Mouse (Mus musculus): ENCODE data around the gene Clec16a.

Gene Clec16a

DNA sequence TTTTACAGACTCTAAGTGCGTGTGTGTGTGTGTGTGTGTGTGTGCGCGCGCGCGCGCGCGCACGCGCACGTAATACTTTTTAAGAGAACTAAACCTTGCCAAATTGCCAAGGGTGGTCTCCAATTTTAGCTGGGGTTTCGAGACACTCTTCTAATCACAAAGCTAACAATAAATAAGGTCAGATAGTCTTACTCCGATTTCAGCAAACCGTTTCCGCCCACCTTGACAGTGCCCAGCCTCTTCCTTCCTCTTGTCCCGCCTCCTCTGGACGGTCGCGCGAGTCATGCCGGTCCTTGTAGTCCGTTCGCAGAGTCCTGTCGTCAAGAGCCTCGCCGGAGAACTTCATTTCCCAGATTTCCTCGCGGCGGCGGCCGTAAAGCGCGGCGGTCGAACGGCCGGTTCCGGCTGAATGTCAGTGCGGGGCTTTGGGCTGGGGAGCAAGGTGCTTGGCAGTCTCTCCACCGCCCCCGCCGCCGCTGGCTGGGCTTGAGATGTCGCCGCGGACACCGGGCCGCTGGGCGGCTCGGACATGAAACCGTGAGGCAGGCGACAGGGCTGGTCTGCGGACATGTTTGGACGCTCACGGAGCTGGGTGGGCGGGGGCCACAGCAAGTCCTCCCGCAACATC, at the start of gene Clec16a:
Gene Clec16a (plus strand): TSS at position 345 of the 628 bp plus-strand sequence.
- peak; percentile 97 for DNase-seq (ENCODE audit: low spot score)

DNA sequence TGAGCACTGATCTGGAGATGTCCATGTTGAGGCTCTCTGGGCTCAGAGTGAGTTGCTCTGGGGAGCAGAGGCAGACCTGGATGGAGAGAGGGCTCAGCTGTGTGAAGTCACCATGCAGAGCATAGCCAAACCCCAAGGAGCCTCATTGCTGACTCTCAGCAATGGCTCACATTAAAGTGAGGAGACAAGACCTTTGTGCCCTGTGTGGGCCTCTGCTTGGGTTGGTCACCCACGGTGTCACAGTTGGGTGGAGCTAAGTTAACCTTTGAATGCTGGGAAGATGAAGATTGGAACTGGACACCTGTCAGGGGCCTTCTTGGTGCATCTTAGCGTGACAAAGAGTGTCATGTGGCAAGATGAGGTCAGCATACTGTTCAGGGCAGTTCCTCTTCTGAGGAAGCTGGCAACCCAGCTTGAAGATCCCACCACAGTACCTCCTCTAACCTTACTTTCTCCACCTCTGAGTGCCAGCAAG, 49.3 kb upstream of the Clec16a start:
- no peak for DNase-seq (ENCODE audit: low spot score)

- DNase-seq (ENCODE audit: low spot score), result peak; percentile 14
Observed at GRCm38 (mm10) chr16:10498096-10498602, 47.0 kb upstream of the Clec16a start.

DNA sequence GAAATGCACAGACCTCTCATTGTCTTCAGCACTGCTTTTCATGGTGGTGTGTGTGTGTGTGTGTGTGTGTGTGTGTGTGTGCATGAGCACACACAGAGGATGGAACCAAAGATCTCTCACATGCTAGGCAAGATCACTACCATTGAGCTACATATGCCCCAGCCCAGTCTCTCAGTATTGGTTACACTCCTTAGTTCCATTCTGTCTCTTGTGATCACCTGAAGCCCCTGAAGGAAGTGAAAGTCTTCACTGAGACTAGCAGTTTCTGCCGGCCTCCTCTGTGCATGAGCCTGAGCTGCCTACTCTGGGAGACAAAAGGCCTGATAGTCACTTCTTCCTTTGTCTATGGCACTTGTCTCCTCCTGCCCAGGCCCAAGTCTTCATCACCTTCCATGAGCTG, 46.0 kb upstream of the Clec16a start:
- DNase-seq (ENCODE audit: low spot score), result no peak

DNA sequence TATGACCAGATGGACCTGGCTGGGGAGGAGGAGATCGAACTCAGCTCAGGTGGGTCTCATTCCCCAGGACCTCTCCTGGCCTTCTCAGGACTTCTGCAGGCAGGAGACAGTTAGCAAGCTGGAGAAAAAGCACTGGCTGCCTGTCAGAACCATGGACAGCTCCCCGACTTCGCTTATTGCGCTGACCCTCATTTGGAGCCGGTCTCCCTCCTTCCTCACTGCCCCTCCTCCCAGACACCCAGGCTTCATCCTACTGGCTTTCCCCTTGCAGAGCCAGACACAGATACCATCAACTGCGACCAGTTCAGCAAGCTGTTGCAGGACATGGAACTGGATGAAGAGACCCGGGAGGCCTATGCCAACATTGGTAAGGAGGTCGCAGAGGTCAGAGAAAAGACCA, 43.3 kb upstream of the Clec16a start:
- DNase-seq (ENCODE audit: low spot score), result peak; percentile 26

- no peak for DNase-seq (ENCODE audit: low spot score)
Observed at GRCm38 (mm10) chr16:10503058-10503457, 42.1 kb upstream of the Clec16a start.

- no peak for DNase-seq (ENCODE audit: low spot score)
Observed at GRCm38 (mm10) chr16:10507445-10507844, 37.7 kb upstream of the Clec16a start.

DNA sequence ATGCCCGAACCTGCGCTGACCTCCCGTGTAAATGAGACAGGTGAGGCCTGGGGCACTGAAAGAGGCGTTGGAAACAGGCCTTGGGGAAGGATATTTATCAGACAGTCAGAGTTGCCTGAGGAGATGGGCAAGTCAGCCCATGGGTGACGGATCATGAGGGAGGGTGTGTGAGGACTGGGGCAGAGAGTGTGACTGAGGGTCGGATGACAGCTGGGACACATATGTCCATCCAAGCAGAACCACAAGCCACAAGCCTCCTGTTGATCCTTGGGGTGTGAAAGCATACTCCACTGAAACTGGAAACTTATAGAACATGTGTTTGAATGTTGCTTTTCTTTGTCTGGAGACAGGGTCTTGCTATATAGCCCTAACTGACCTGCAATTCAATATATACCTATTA, 36.4 kb upstream of the Clec16a start:
- DNase-seq (ENCODE audit: low spot score), result no peak

DNA sequence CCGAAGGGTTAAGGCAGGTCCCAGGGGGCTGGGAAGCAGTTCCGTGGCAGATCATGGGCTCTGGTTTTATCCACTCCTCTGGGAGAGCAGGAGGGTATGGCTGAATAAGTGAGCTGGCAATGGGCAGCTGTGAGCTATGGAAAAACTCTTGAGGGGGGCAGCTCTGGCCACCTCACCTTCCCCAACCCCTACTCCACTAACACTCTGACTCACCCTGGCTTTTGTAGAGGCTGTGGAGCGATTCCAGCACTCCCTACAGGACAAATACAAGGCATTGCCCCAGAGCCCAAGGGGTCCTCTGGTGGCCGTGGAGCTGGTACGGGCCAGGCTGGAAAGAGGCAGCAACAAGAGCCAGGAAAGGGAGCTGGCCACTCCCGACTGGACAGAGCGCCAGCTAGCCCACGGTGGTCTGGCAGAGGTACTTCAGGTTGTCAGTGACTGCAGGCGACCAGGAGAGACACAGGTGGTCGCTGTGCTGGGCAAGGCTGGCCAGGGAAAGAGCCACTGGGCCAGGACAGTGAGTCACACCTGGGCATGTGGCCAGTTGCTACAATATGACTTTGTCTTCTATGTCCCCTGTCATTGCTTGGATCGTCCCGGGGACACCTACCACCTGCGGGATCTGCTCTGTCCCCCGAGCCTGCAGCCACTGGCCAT, 34.5 kb upstream of the Clec16a start:
- peak; percentile 16 for DNase-seq (ENCODE audit: low spot score)

DNA sequence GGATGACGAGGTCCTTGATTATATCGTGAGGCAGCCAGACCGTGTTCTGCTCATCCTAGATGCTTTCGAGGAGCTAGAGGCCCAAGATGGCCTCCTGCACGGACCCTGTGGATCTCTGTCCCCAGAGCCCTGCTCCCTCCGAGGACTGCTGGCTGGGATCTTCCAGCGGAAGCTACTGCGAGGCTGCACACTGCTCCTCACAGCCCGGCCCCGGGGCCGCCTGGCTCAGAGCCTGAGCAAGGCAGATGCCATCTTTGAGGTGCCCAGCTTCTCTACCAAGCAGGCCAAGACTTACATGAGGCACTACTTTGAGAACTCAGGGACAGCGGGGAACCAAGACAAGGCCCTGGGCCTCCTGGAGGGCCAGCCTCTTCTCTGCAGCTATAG, 34.0 kb upstream of the Clec16a start:
- no peak for DNase-seq (ENCODE audit: low spot score)

GRCm38 (mm10) chr16:10515953-10516572, 29.1 kb upstream of the Clec16a start:
- DNase-seq (ENCODE audit: low spot score), result no peak

DNA sequence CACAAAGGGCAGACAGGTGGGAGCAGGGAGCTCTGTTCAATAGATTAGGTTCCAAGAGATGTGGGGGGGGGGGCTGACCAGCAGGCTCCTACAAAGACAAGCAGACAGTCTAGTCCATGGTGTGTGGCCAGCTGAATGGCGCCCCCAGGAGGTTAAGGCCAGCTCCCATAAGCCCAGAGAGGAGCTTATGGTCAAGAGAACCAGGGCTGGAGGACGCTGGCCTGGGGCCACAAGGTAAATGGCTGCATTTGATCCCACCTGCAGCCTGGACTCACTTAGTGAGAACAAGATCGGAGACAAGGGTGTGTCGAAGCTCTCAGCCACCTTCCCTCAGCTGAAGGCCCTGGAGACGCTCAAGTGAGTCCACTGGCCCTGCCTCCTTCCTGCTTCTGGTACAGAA, 27.1 kb upstream of the Clec16a start:
- DNase-seq (ENCODE audit: low spot score), result no peak

DNA sequence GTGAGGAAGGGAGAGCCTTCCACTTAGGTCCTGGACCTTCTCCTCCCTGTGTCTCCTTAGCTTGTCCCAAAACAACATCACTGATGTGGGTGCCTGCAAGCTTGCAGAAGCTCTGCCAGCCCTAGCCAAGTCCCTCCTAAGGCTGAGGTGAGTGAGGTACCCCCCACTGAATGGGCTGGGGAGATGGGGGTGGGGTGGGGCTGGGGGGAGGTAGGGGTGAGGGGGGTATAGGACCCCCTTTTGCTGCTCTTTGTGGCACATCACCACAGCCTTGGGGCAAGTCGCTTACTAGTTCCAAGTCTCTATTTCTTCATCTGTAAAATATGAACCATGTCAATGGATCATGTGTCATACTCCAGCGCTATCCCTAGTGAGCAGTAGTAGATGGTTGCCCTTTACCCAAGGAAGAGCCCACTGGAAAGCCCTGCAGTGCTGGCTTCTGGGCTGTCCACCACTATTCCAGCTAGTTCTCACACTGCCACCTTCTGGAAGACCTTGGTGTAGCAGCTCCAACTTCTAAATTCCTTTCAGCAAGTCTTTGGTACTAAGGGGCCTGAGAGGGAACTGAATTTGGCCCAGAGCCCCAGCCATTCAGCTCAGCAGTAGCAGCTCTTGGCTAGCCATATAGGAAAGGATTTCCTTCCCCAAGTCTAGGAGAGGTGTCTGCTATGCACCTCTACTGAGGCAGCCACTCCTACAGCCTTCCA, 24.1 kb upstream of the Clec16a start:
- peak; percentile 79 for DNase-seq (ENCODE audit: low spot score)

DNA sequence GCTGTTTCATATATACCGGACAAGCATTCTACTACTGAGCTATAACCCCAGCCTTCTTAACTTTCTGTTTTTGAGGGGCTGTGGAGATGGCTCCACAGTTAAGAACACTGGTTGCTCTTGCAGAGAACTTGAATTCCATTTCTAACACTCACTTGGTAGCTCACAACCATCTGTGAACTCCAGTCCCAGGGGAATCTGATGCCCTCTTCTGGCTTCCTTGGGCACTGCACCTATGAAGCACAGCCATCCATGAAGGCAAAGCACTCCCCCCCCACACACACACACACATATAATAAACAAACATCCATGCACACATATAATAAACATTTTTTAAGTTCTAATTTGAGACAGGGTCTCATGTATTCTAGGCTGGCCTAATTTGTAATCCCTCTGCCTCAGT, 22.3 kb upstream of the Clec16a start:
- peak; percentile 62 for DNase-seq (ENCODE audit: low spot score)

- DNase-seq (ENCODE audit: low spot score), result no peak
Observed at GRCm38 (mm10) chr16:10523650-10524049, 21.5 kb upstream of the Clec16a start.

DNA sequence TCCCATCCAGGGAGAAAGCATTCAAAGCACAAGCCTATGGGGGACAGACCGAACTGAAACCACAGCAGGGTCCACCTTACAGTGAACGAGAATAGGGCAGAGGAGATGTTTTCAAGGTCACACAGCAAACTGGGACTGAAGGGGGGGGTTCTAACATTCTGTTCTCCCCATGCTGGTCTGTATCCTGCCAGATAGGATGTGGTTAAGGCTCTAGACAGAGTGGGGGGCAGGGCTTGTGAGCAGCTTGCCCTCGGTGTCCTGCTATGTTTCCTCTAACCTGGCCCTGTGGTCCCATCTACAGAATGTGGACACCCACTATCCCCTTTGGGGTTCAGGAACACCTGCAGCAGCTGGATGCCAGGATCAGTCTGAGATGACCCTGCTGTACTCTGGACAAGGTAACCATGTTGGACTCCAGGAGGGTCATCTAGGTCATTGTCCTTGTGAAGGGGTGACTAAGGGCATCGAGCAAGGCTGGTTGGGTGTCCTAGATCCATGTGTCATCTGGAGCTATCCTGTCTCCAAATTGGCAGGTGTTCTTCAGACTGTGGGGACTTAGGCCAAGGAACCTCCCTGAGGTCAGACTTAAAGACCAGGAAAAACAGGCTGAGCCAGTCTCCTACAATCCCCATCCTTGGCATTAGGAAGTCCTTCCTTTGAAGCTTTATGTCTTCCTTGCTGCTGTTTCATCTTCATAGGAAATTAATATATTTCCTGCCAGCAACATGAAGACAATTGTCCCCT, 20.1 kb upstream of the Clec16a start:
- DNase-seq (ENCODE audit: low spot score), result no peak

DNA sequence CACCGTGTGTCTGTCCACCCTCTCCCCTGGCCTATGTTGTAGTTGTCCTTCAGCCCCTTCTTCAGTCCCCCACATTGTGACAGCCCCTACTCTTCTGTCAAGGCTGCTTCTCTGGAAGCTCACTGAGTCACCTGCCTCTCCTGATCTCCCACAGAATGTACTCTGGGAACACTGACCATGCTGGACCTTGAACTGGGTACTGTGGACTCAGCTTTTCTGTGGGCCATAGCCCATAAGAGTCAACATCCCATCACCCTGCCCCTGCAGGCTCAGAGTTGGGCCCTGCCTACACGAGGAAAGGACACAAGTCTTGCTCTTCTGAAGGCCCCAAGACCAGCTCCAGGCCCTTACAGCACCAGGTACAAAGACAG, 19.5 kb upstream of the Clec16a start:
- DNase-seq (ENCODE audit: low spot score), result no peak

DNA sequence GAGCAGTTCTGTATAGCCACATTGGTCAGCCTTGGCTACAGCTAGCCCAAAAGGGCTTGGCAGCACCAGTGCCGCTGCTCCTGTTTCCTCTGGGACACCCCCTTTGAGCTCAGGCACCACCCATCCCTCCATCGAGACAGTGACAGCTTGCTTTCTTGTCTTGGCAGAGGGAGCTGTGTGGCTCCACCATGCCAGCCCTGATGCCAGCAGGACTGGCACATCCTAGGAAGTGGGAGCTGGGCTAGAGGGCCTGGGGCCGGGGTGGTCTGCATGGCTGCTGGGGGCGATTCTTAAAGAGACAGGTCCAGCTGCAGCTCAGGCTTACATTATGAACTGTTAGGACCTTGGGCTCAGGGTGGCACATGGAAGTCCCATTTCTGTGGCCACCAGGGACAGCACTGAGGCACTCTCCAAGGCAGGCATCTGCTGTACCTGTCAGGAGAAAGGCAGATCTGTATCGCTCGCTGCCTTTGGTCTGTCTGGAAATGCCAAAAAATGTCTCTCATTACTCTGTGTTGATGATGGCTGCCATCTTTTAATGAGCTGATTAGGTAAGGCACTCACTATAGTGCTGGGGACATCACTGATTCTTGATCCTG, 18.0 kb upstream of the Clec16a start:
- no peak for DNase-seq (ENCODE audit: low spot score)

DNA sequence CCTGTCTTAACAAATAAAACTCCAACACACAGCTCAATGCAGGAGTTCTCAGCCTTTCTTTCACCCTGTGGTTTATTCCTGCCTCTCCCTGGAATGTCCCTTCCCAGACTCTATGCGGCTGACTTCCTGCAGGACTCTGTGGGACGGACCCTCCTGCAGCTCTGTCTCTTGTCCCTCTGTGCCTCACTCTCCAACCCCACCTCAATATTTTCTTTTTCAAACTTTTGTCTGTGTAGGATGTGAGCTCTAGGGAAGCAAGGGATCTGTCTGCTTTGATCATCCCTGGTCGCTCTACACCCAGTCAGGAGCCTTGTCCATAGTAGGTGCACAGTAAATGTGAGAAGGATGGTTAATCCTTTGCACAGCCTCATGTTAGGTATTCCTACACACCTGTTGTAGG, 16.8 kb upstream of the Clec16a start:
- no peak for DNase-seq (ENCODE audit: low spot score)

GRCm38 (mm10) chr16:10530179-10530578, 15.0 kb upstream of the Clec16a start:
- DNase-seq (ENCODE audit: low spot score), result no peak

GRCm38 (mm10) chr16:10533781-10534180, 11.4 kb upstream of the Clec16a start:
- no peak for DNase-seq (ENCODE audit: low spot score)

DNA sequence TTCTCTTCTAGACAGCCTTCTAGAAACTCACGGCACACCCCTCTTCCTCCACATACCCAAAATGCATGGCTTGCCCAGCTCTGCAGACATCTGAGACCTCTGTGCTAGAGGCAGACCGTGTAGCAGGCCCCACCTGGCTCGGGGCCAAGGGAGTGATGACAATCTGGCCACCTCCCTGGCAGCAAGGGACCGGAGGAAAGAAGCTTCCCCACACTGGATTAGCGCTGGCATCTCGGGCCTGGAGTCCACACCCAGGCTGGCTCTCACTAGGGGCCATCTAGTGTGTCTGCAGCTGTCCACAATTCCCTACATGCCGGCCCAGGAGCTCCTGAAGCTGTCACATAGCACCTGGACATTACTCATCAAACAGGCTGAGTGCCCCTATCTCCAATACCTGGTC, 10.6 kb upstream of the Clec16a start:
- DNase-seq (ENCODE audit: low spot score), result no peak

Measured in adipocyte (in vitro differentiated cells).